In genomic region chr7:137410337-137411197, GRCm38 (mm10) we compare ENCODE assay signal across 8 mouse cellular contexts. TPM values are rescaled to one million over a fixed set of nuclear protein-coding genes. Genes with fewer than 3 reads are reported as not detected.
DNase-seq lines count a peak whose midpoint lies in the region; ATAC-seq lines count a peak whose summit lies in the region.

TSS of gene 9430038I01Rik (minus strand) at chr7:137410762.

- ATAC-seq in hematopoietic stem cell, adult 5-6 weeks (replicated peaks in 1 of 2; ENCODE audit: insufficient read depth in 1 of 2, low FRiP score in 2 of 2, low TSS enrichment in 1 of 2, low read depth in 1 of 2, poor library complexity in 2 of 2, severe bottlenecking in 2 of 2) = peak; percentile 97 to 98
- peak; percentile 99 for ATAC-seq in lung, embryonic 16.5 days (ENCODE audit: low read depth)

- peak within 1 kb of the TSS; percentile 90 for H3K4me3 ChIP-seq in lung, embryonic 16.5 days (ENCODE audit: low read length)

- DNase-seq in MEL-GATA-1-ER (ENCODE audit: extremely low read depth, low read depth) = peak; percentile 94
- peak; percentile 97 for DNase-seq in cerebellum, adult 8-10 months
- DNase-seq in forelimb bud, embryonic 11.5 days (ENCODE audit: low read depth, low spot score) = peak; percentile 93
- DNase-seq in layer of hippocampus, adult 9-10 months (ENCODE audit: low spot score) = peak; percentile 95
- DNase-seq in ovary, postnatal 10 days (ENCODE audit: low spot score) = peak; percentile 90
- DNase-seq in thymus, postnatal 10 days (ENCODE audit: low spot score in 2 of 2) = peak; percentile 91 to 96

- H3K4me1 ChIP-seq in lung, embryonic 16.5 days (replicated peaks; ENCODE audit: control insufficient read depth, insufficient read depth, low read length) = no peaks in the 10 kb centered on the region

- peak within 1 kb of the TSS; percentile 78 for H3K4me2 ChIP-seq in lung, embryonic 16.5 days (ENCODE audit: low read depth, low read length)

- H3K9ac ChIP-seq in lung, embryonic 16.5 days (ENCODE audit: low read length) = peak within 1 kb of the TSS; percentile 84

- peak within 1 kb of the TSS; percentile 97 for H3K27ac ChIP-seq in lung, embryonic 16.5 days (ENCODE audit: low read length)

- H3K36me3 ChIP-seq in lung, embryonic 16.5 days (ENCODE audit: control insufficient read depth, insufficient read depth, low read length) = no peaks in the 10 kb centered on the region

- WGBS in lung, embryonic 16.5 days = under 1% methylated on average over 62 of the region's 63 CpGs

- H3K27me3 ChIP-seq in lung, embryonic 16.5 days (ENCODE audit: control insufficient read depth, insufficient read depth, low read depth, low read length) = no peaks in the 10 kb centered on the region

- H3K9me3 ChIP-seq in lung, embryonic 16.5 days (ENCODE audit: control insufficient read depth, low read length) = no peaks in the 10 kb centered on the region

RNA-seq across cellular contexts. Expression of gene 9430038I01Rik, which starts in this region (rescaled TPM):
- total RNA-seq in hematopoietic stem cell, adult 5-6 weeks (2017) = 15.9 and 21.2 TPM in 2 replicates
- 19.9 and 20.5 TPM in 2 replicates for polyA plus RNA-seq in lung, embryonic 16.5 days (2015; fragmentation: Nextera tagmentation; extraction: Ambion mirVana)

Comparison
In these comparisons a context has a peak if more than half of its experiments do, and no peak if none do; other contexts are left out.
1. Peak in every context shown above with its lines: DNase-seq, ATAC-seq, H3K4me3 ChIP-seq and H3K27ac ChIP-seq.